Mouse (Mus musculus) fibroblast of lung, adult 2 months (primary cell): ENCODE measurements at regions not wholly inside any gene's neighbourhood (a gene's known extent, or its start where the extent isn't known, plus 50 kb on each side); places are given as distances from the start of the nearest gene placed in this dataset.
A peak's percentile ranks its signal among the peaks of the same experiment; 100 is the strongest.

Experiments
- DNase-seq: peaks from one replicate; pipeline ENCODE4 v3.0.0-alpha.2; 2011; ENCODE audit warnings: low read depth

- DNase-seq, result no peak
These were observed 848.1 kb upstream of the A1bg start for GRCm38 (mm10) chr15:61770721-61771542.

- no peak for DNase-seq
These were observed 843.8 kb upstream of the A1bg start for GRCm38 (mm10) chr15:61766544-61767094.

- DNase-seq, result no peak
These were observed 831.0 kb upstream of the A1bg start for GRCm38 (mm10) chr15:61753802-61754201.

GRCm38 (mm10) chr15:61723696-61724095, 800.9 kb upstream of the A1bg start:
- DNase-seq, result no peak

GRCm38 (mm10) chr15:61718486-61718885, 795.7 kb upstream of the A1bg start:
- no peak for DNase-seq

GRCm38 (mm10) chr15:61717216-61717615, 794.4 kb upstream of the A1bg start:
- DNase-seq, result peak; percentile 34

- DNase-seq, result no peak
These were observed 791.1 kb upstream of the A1bg start for GRCm38 (mm10) chr15:61713953-61714352.

GRCm38 (mm10) chr15:61708928-61709327, 786.1 kb upstream of the A1bg start:
- DNase-seq, result no peak

- DNase-seq, result no peak
These were observed 785.1 kb upstream of the A1bg start for GRCm38 (mm10) chr15:61707952-61708351.

GRCm38 (mm10) chr15:61692679-61693078, 769.9 kb upstream of the A1bg start:
- DNase-seq, result no peak

- DNase-seq, result no peak
These were observed 767.6 kb upstream of the A1bg start for GRCm38 (mm10) chr15:61690425-61690824.

- DNase-seq, result no peak
These were observed 767.1 kb upstream of the A1bg start for GRCm38 (mm10) chr15:61689776-61690397.

- no peak for DNase-seq
These were observed 760.2 kb upstream of the A1bg start for GRCm38 (mm10) chr15:61682968-61683367.

GRCm38 (mm10) chr15:61670556-61670955, 747.7 kb upstream of the A1bg start:
- no peak for DNase-seq

GRCm38 (mm10) chr15:61660581-61660980, 737.8 kb upstream of the A1bg start:
- DNase-seq, result no peak

- no peak for DNase-seq
These were observed 734.1 kb upstream of the A1bg start for GRCm38 (mm10) chr15:61656951-61657350.

GRCm38 (mm10) chr15:61654846-61655245, 732.0 kb upstream of the A1bg start:
- no peak for DNase-seq

- no peak for DNase-seq
These were observed 731.0 kb upstream of the A1bg start for GRCm38 (mm10) chr15:61653853-61654252.

- no peak for DNase-seq
These were observed 696.1 kb upstream of the A1bg start for GRCm38 (mm10) chr15:61618638-61619500.

- DNase-seq, result no peak
These were observed 687.9 kb upstream of the A1bg start for GRCm38 (mm10) chr15:61610662-61611061.

- DNase-seq, result no peak
These were observed 686.8 kb upstream of the A1bg start for GRCm38 (mm10) chr15:61609656-61610055.

GRCm38 (mm10) chr15:61608301-61608731, 685.5 kb upstream of the A1bg start:
- peak; percentile 74 for DNase-seq
